Mouse (Mus musculus): ENCODE measurements at regions not wholly inside any gene's neighbourhood (a gene's known extent, or its start where the extent isn't known, plus 50 kb on each side); places are given as distances from the start of the nearest gene placed in this dataset.

DNA sequence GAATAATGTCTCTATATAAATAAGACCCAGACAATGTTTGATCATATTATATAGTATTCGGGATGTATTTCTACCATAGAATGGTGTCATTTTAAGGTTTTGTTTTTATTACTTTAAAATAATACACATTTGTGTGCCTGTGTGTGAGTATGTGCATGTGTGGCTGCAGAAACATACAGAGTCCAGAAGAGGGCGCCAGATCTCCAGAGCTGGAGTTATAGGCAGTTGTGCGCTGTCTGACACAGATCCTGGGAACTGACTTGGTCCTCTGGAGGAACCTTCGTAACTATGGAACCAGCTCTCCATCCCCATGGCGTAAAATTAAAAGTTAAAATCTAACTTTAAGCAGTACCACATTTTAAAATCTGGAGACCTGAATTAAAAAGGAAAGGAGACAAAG, 58.4 kb upstream of the Igsf21 start:
- DNase-seq: no peak

GRCm38 (mm10) chr4:140301661-140302060, 55.1 kb upstream of the Igsf21 start:
- DNase-seq: no peak

DNA sequence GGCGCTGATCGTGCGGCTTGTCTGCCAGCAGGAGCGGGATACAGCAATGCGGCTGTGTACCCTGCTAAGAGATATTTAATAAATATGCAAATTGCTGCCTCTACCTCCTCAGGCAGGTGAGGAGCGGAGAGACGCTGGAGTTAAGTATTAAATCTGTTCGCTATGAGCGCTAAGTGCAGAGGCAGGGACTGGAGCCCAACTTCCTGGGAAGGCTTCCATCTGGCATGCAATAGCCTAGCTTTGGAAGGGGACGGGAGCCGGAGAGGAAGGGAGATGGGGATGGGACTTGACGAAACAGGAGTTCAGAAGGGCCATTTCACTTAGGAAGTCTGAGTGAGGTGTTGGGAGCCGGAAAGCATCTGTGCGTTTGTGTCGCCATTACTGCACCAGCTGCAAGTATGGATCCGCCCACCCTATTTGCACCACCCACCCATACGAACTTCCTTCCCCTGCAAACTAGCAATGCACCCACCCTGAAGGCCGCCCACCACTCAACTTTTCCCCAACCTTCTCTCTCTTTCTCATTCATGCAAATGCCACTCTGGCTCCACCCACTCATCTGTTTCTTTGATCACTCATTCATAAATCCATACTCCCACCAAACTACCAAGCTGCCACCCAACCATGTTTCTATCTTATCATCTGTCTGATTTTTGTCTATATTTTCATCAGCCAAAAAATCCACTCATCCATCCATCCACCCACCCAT, 51.5 kb upstream of the Igsf21 start:
- no peak for DNase-seq
